Mouse (Mus musculus) urinary bladder, adult 18-20 months (tissue): Measurements from ENCODE around the gene Akap12.

Source experiments
- DNase-seq, 2 experiments: peaks; one replicate each; pipeline ENCODE4 v3.0.0; 2022; ENCODE audit warnings: low spot score in 2 of 2, mixed read lengths in 2 of 2

Akap12 gene

DNA sequence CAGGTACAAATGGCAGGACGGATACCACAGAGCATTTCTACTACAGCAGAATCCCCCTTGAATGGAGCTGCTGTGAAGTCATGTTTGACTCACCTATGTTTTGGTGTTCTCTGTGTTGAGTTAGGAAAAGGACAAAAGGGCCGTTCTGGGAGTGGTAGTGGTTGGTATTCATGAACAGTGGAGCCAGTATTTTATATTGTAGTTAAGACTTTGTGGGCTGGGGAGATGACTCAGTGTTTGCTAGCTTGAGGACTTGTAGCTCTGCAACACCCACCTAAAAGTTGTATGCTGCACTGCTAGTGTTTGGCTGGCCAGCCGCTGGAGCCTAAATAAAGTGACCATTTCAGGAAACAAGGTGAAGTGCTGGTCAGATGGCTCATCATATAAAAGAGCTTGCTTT is 129.1 kb downstream of the Akap12 start:
- no peak for DNase-seq

DNA sequence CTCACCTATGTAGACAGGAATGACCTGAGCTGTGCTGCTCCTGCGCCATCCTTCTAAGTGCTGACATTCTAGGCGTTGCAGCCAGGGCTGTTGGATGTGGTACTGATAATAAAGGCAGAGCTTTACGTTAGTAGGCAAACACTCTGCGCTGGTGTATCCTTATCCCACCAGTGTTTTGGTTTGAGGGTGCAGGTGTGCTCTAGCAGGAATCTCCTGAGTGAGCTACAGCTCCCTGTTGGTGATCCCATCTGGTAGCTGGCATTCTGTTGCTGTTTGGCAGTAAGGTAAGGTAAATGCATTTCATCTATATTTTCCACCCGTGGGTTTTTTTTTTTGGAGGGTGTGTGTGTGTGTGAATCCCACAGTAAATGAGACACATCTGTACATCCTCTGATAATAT is 131.9 kb downstream of the Akap12 start:
- no peak for DNase-seq

- DNase-seq, result no peak
These were observed 138.8 kb downstream of the Akap12 start for GRCm38 (mm10) chr10:4404895-4405491.

DNA sequence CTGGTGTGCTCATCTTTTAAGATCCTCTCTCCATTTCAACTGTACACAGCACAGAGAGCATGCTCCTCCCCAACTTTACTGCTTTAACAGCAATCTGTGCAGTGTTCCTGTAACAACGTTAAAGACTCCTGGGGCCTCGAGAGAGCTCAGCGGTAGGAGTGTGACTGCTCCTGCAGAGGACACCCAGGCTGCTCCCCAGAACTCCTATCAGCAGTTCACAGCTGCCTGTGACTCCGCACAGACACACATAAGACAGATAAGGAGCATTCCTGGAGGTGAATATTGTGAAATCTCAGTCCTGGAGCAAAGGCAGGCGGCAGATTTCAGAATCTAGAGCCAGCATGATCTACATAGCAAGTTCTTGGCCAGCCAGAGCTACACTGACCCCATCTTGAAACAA is 139.3 kb downstream of the Akap12 start:
- DNase-seq, result no peak

- DNase-seq, result no peak
These were observed 141.0 kb downstream of the Akap12 start for GRCm38 (mm10) chr10:4407191-4407590.
